Comparison of ENCODE assay signal across 26 mouse cellular contexts in genomic region chr16:37445756-37446155, GRCm38 (mm10).
DNase-seq lines count a peak whose midpoint lies in the region; ATAC-seq and TF ChIP-seq lines count a peak whose summit lies in the region.
"Had no signal": no experiment of that assay in that cellular context is flagged by ENCODE, and none has a peak within 500 bp of the region (broad histone marks: within the 10 kb centered on the region; RNA-seq: fewer than 3 reads in every experiment).

No protein-coding gene starts in this region.

- H3K27ac ChIP-seq in midbrain, postnatal 0 days (ENCODE audit: low read depth, low read length), result no peak overlapping the region
- no peak overlapping the region for H3K27ac ChIP-seq in midbrain, embryonic 10.5 days (replicated peaks)
- H3K27ac ChIP-seq: embryonic facial prominence, embryonic 13.5 days; embryonic facial prominence, embryonic 15.5 days; forebrain, embryonic 10.5 days; forebrain, embryonic 12.5 days had no signal

- no peaks in the 10 kb centered on the region for H3K36me3 ChIP-seq in midbrain, postnatal 0 days (ENCODE audit: insufficient read depth, low read length)
- H3K36me3 ChIP-seq in midbrain, embryonic 10.5 days, result no peaks in the 10 kb centered on the region
- H3K36me3 ChIP-seq: embryonic facial prominence, embryonic 13.5 days; embryonic facial prominence, embryonic 15.5 days; forebrain, embryonic 10.5 days; forebrain, embryonic 12.5 days; G1E had no signal

- H3K9me3 ChIP-seq in midbrain, postnatal 0 days (ENCODE audit: low read length), result no peaks in the 10 kb centered on the region
- no peaks in the 10 kb centered on the region for H3K9me3 ChIP-seq in midbrain, embryonic 10.5 days (replicated peaks)
- H3K9me3 ChIP-seq: embryonic facial prominence, embryonic 13.5 days; embryonic facial prominence, embryonic 15.5 days; forebrain, embryonic 10.5 days; forebrain, embryonic 12.5 days; G1E had no signal

- H3K4me1 ChIP-seq in midbrain, postnatal 0 days (ENCODE audit: insufficient read depth, low read length), result no peaks in the 10 kb centered on the region
- H3K4me1 ChIP-seq in midbrain, embryonic 10.5 days, result no peaks in the 10 kb centered on the region
- H3K4me1 ChIP-seq: embryonic facial prominence, embryonic 13.5 days; embryonic facial prominence, embryonic 15.5 days; forebrain, embryonic 10.5 days; forebrain, embryonic 12.5 days had no signal

- no peaks in the 10 kb centered on the region for H3K27me3 ChIP-seq in midbrain, postnatal 0 days (ENCODE audit: insufficient read depth, low read length)
- H3K27me3 ChIP-seq in midbrain, embryonic 10.5 days (ENCODE audit: low read depth, poor library complexity, severe bottlenecking), result no peaks in the 10 kb centered on the region
- H3K27me3 ChIP-seq: CH12.LX; embryonic facial prominence, embryonic 13.5 days; embryonic facial prominence, embryonic 15.5 days; forebrain, embryonic 12.5 days; Patski had no signal

- WGBS in midbrain, postnatal 0 days, result 93% methylated on average over 1 of the region's 1 CpGs
- WGBS in midbrain, embryonic 10.5 days, result 80% methylated on average over 1 of the region's 1 CpGs

- intact Hi-C loops in heart, postnatal 14 days (cut with DNase I), result no loop called here

- H3K9ac ChIP-seq in midbrain, postnatal 0 days (replicated peaks; ENCODE audit: low read length, poor library complexity, severe bottlenecking), result no peak overlapping the region
- H3K9ac ChIP-seq: embryonic facial prominence, embryonic 13.5 days; embryonic facial prominence, embryonic 15.5 days; forebrain, embryonic 12.5 days had no signal

- TF ChIP-seq CTCF in midbrain, postnatal 0 days (IDR thresholded peaks at IDR 0.05), result no peak

- no peak overlapping the region for H3K4me2 ChIP-seq in midbrain, postnatal 0 days (ENCODE audit: low read depth, low read length, poor library complexity, severe bottlenecking)
- H3K4me2 ChIP-seq: embryonic facial prominence, embryonic 13.5 days; embryonic facial prominence, embryonic 15.5 days; forebrain, embryonic 12.5 days had no signal

- peak; percentile 81 to 84 for DNase-seq in cerebellum, postnatal 10 days
- DNase-seq in cerebellum, postnatal 4 days (ENCODE audit: low spot score in 2 of 2), result no peak
- DNase-seq in heart, adult 11 months, result peak; percentile 59
- DNase-seq in heart, postnatal 14 days, result no peak
- DNase-seq in midbrain, postnatal 0 days (ENCODE audit: low spot score), result peak; percentile 13
- DNase-seq in midbrain, embryonic 10.5 days (ENCODE audit: low spot score), result no peak
- DNase-seq: adrenal gland, adult 8-10 months; adrenal gland, postnatal 14 days; adrenal gland, postnatal 36 days; B cell, adult 2 months; cerebellum, adult 11-12 months; cerebellum, adult 2 months; cerebellum, adult 9-10 months; embryo, embryonic 11 days had no signal

- ATAC-seq in midbrain, postnatal 0 days (ENCODE audit: low FRiP score), result no peak
- ATAC-seq: activated CD4-positive, CD25-positive, alpha-beta regulatory T cell, adult 4 months; CD4-positive, CD25-positive, alpha-beta regulatory T cell, adult 4 months; forebrain, embryonic 14.5 days; forebrain, embryonic 16.5 days; Patski had no signal

- H3K4me3 ChIP-seq in midbrain, postnatal 0 days (ENCODE audit: low read depth, low read length), result no peak overlapping the region
- H3K4me3 ChIP-seq in midbrain, embryonic 10.5 days, result no peak overlapping the region
- H3K4me3 ChIP-seq: embryonic facial prominence, embryonic 13.5 days; embryonic facial prominence, embryonic 15.5 days; erythroblast, embryonic 14.5 days; forebrain, embryonic 10.5 days; forebrain, embryonic 12.5 days had no signal

Comparison
In these comparisons a context has a peak if more than half of its experiments do, and no peak if none do; other contexts are left out.
1. DNase-seq: peak in cerebellum, postnatal 10 days (2 of 2), heart, adult 11 months (single experiment) and midbrain, postnatal 0 days (single experiment); none in cerebellum, postnatal 4 days (0 of 2), heart, postnatal 14 days (0 of 2) and midbrain, embryonic 10.5 days (single experiment).